Mouse (Mus musculus) midbrain, embryonic 12.5 days (tissue): ENCODE data around the gene Trim56. TPM values are rescaled to one million over a fixed set of nuclear protein-coding genes. Genes with fewer than 3 reads are reported as not detected.

Source experiments
- ATAC-seq: fragments of 200-750 bp; cut with Nextera tagmentation; 2 replicates; pipeline ENCODE4 v1.8.0; 2017; ENCODE audit warnings: low read depth, moderate TSS enrichment, moderate library complexity; ENCODE audit not compliant: low FRiP score
- H3K27ac ChIP-seq: fragments of 300-500 bp; sonication (generic); replicated peaks from 2 replicates; pipeline ENCODE4 v1.5.1; 2016; ENCODE audit warnings: mild to moderate bottlenecking
- H3K27me3 ChIP-seq: fragments of 300-500 bp; sonication (generic); 2 replicates; pipeline ENCODE4 v1.6.1; 2016; ENCODE audit warnings: mild to moderate bottlenecking
- H3K36me3 ChIP-seq: fragments of 300-500 bp; sonication (generic); 2 replicates; pipeline ENCODE4 v1.6.1; 2016
- H3K4me1 ChIP-seq: fragments of 300-500 bp; sonication (generic); 2 replicates; pipeline ENCODE4 v1.6.1; 2016
- H3K4me2 ChIP-seq: fragments of 300-500 bp; sonication (generic); replicated peaks from 2 replicates; pipeline ENCODE4 v1.6.1; 2016; ENCODE audit warnings: mild to moderate bottlenecking, moderate library complexity
- H3K4me3 ChIP-seq: fragments of 300-500 bp; sonication (generic); 2 replicates; pipeline ENCODE4 v1.5.1; 2016; ENCODE audit warnings: mild to moderate bottlenecking
- H3K9ac ChIP-seq: fragments of 300-500 bp; sonication (generic); replicated peaks from 2 replicates; pipeline ENCODE4 v1.6.1; 2016; ENCODE audit warnings: mild to moderate bottlenecking, moderate library complexity
- H3K9me3 ChIP-seq: fragments of 300-500 bp; sonication (generic); 2 replicates; pipeline ENCODE4 v1.6.1; 2016; ENCODE audit warnings: mild to moderate bottlenecking
- WGBS: fragments of 180-500 bp; shearing (Covaris S2); methylation state at CpG from one replicate; pipeline ENCODE4 v1.1.7; 2016; 5-methylcytosine and 5-hydroxymethylcytosine counted together
- polyA plus RNA-seq: library from polyadenylated mRNA; unstranded; fragments of >200 nt; fragmentation: Nextera tagmentation; extraction: Ambion mirVana; gene quantifications from 2 replicates; pipeline ENCODE4 v1.2.1, GENCODE M21; 2016

Trim56 gene
- polyA plus RNA-seq, 1 experiment from 2014 or later = 5.5 TPM

DNA sequence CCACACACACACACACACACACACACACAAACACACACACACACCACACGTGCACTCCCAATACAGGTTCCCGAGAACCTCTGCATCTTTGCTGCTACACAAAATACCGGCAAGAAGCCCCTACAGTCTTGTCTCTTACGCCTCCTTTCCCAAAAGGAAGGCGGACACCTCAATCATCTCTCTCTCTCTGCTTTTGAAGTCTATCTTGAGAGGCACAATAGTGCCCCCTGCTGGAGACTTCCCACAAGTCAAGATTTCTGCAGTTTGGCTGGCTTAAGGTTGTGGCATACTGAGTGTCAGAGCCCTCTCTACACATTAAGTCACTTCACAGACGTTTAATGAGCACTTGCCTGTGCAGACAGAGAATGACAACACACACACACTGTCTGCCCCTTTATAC, 9.0 kb downstream of the Trim56 start:
- ATAC-seq = no peak
- 0 out of 2 replicates have a peak, but pooled peaks cover 9% of the 10 kb centered on the region for H3K4me1 ChIP-seq
- WGBS = 10% methylated on average over 6 of the region's 6 CpGs
- H3K27me3 ChIP-seq = no peaks in the 10 kb centered on the region
- no peak overlapping the region for H3K9ac ChIP-seq
- H3K4me3 ChIP-seq = no peak overlapping the region
- H3K9me3 ChIP-seq = no peaks in the 10 kb centered on the region
- no peak overlapping the region for H3K4me2 ChIP-seq
- H3K27ac ChIP-seq = no peak overlapping the region
- no peaks in the 10 kb centered on the region for H3K36me3 ChIP-seq

DNA sequence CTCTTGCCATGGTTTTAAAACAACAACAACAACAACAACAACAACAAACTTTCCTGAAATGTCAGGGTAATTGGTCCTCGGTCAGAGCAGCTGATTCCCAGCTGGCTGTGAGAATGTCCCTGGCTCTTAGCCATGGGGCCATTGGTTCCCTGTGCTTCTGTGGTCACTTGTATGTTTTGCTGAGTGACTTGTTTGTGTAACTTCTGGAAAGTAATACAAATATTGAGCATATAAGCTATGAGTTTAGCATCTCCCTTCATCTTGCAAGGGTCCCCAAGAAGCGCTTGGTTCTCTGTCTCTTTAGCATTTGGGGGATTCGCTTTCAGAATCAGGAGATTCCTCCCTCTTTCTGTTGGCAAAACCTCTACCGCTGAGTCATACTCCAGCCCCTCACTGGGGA, 9.6 kb downstream of the Trim56 start:
- Histone ChIP-seq H3K9ac (no peak overlapping the region), H3K4me2 (no peak overlapping the region), H3K9me3 (no peaks in the 10 kb centered on the region), H3K27me3 (no peaks in the 10 kb centered on the region), H3K27ac (no peak overlapping the region), H3K4me1 (0 out of 2 replicates have a peak, but pooled peaks cover 9% of the 10 kb centered on the region), H3K4me3 (no peak overlapping the region), H3K36me3 (no peaks in the 10 kb centered on the region)
- ATAC-seq = no peak
- WGBS = 81% methylated on average over 4 of the region's 4 CpGs

GRCm38 (mm10) chr5:137103969-137104368, 12.0 kb downstream of the Trim56 start:
- Histone ChIP-seq H3K9me3 (no peaks in the 10 kb centered on the region), H3K36me3 (no peaks in the 10 kb centered on the region), H3K4me3 (no peak overlapping the region), H3K27me3 (no peaks in the 10 kb centered on the region), H3K9ac (no peak overlapping the region), H3K27ac (no peak overlapping the region), H3K4me1 (0 out of 2 replicates have a peak, but pooled peaks cover 9% of the 10 kb centered on the region), H3K4me2 (no peak overlapping the region)
- ATAC-seq = no peak
- 90% methylated on average over 2 of the region's 2 CpGs for WGBS

DNA sequence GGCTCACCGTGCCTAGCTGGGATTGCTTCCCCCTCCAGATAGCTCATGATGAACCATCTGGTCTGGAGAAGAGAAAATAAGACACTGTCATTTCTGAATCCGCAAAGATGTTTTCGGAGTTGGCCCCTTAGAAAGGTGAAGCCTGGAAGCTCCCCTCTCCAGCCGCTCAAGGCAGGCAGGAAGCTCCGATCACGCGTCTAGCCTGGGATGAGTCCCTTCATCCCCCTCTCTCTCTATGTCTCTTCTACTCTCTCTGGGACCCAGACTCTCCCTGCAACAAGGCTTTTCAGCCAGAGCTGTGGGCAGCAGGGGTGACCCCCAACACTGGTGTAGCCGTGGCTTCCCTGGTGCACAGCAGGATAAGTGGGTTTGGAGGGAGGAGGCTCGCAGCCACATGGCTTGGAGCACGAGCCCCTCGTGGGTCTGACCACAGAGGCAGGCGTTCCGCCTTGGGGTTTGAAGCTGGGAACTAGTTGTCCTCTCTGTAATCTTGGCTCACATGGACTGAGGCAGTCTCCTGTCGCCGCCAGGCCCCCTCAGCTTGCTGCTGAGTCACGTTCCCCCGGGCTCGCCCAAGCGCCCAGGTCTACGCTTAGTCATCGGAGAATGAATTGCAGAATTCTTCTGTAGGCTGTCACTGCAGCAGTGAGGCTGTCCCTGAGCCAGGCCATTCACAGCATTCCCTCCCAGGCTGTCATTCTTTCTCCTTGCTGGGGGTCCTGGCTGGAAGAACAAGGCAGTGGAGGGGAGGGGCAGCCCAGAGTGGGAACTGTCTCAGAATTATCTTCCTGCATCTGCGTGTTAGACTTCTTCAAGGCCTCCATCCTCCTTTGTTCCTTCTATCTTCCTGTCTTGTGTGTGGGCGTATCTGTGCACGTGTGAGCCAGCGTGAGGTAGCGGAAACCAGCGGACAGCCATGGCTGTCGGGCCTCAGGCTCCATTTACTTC, 13.2 kb downstream of the Trim56 start:
- no peak for ATAC-seq
- H3K4me3 ChIP-seq = no peak overlapping the region
- no peaks in the 10 kb centered on the region for H3K36me3 ChIP-seq
- H3K9me3 ChIP-seq = no peaks in the 10 kb centered on the region
- H3K27ac ChIP-seq = no peak overlapping the region
- no peak overlapping the region for H3K4me2 ChIP-seq
- no peaks in the 10 kb centered on the region for H3K27me3 ChIP-seq
- 73% methylated on average over 28 of the region's 28 CpGs for WGBS
- no peak overlapping the region for H3K9ac ChIP-seq
- H3K4me1 ChIP-seq = 0 out of 2 replicates have a peak, but pooled peaks cover 9% of the 10 kb centered on the region

DNA sequence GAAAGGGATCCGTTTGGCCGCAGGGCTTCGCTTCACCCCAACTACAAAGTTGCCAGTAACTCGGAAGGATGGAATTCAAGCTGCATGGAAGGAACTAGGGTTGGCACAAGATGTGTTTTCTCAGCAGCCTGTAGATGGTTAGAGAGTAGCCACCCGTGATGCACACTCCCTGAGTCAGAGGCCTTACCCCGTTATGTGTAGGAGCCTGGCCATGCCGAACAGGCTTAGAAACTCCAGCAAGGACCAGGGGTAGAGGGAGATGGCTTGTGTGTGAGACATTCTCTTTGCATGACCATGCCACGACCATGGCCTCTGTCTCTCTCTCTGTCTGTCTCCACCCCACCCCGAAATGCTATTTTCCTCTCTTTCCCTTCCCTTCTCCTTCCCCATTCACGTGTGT, 13.9 kb downstream of the Trim56 start:
- Histone ChIP-seq H3K9me3 (no peaks in the 10 kb centered on the region), H3K27ac (no peak overlapping the region)
- WGBS = 76% methylated on average over 10 of the region's 10 CpGs

DNA sequence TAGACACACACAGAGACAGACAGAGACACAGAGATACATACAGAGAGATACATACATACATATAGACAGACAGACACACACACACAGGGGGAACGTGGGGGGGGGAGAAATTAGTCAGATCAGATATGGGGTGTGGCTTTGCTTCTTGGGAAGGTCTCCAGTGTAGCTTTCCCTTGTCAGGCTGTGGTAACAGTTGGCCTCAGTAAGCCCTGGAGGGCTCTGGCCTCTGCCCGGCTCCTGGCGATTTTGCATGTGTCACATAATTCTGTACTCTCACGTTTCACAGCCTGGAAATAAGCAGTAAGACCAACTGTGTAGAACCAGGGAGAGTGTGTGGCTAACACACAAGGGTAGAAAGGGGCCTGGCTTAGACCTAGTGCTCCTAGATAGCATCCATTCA, 15.3 kb downstream of the Trim56 start:
- Histone ChIP-seq H3K4me2 (no peak overlapping the region), H3K36me3 (no peaks in the 10 kb centered on the region), H3K9me3 (no peaks in the 10 kb centered on the region), H3K27me3 (no peaks in the 10 kb centered on the region), H3K27ac (no peak overlapping the region), H3K4me3 (no peak overlapping the region), H3K4me1 (0 out of 2 replicates have a peak, but pooled peaks cover 6% of the 10 kb centered on the region), H3K9ac (no peak overlapping the region)
- WGBS = 67% methylated on average over 4 of the region's 4 CpGs
- no peak for ATAC-seq

More for the DNA sequence above, 13.9 kb downstream of the Trim56 start:
- no peak overlapping the region for H3K4me3 ChIP-seq
- no peaks in the 10 kb centered on the region for H3K27me3 ChIP-seq
- ATAC-seq = no peak
- H3K4me2 ChIP-seq = no peak overlapping the region
- no peaks in the 10 kb centered on the region for H3K36me3 ChIP-seq
- no peak overlapping the region for H3K9ac ChIP-seq
- 0 out of 2 replicates have a peak, but pooled peaks cover 9% of the 10 kb centered on the region for H3K4me1 ChIP-seq

- WGBS = 84% methylated on average over 11 of the region's 11 CpGs
- Histone ChIP-seq H3K4me2 (no peak overlapping the region), H3K27ac (no peak overlapping the region), H3K9me3 (no peaks in the 10 kb centered on the region), H3K9ac (no peak overlapping the region), H3K4me1 (0 out of 2 replicates have a peak, but pooled peaks cover 6% of the 10 kb centered on the region), H3K36me3 (no peaks in the 10 kb centered on the region), H3K27me3 (no peaks in the 10 kb centered on the region), H3K4me3 (no peak overlapping the region)
- no peak for ATAC-seq
These were observed 17.6 kb downstream of the Trim56 start for GRCm38 (mm10) chr5:137098418-137098817.

DNA sequence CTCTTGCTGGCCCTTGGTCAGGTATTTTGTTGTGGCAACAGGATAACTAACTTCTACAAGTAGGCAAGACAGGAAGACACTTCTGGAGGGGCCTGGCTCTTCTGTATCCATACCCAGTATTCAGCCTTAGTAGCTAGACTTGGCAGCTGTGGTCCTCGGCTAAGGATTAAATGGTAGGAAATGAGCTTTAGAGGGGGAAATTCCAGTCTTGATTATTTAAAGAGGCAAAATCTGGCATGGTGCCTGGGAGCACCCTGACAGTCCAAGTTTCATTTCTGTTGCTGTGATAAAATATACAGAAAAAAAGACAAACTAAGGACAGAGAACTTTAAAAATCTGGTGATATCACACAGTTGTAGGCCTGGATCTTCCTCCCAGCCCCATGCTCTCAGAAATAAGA, 20.0 kb downstream of the Trim56 start:
- H3K27ac ChIP-seq = no peak overlapping the region
- H3K9ac ChIP-seq = no peak overlapping the region
- no peaks in the 10 kb centered on the region for H3K36me3 ChIP-seq
- H3K4me3 ChIP-seq = no peak overlapping the region
- no peaks in the 10 kb centered on the region for H3K9me3 ChIP-seq
- ATAC-seq = no peak
- no peaks in the 10 kb centered on the region for H3K27me3 ChIP-seq
- no peak overlapping the region for H3K4me2 ChIP-seq
- 81% methylated on average over 1 of the region's 1 CpGs for WGBS
- H3K4me1 ChIP-seq = no peaks in the 10 kb centered on the region

- Histone ChIP-seq H3K27me3 (no peaks in the 10 kb centered on the region), H3K4me1 (no peaks in the 10 kb centered on the region), H3K36me3 (no peaks in the 10 kb centered on the region), H3K9me3 (no peaks in the 10 kb centered on the region), H3K4me2 (no peak overlapping the region), H3K4me3 (no peak overlapping the region), H3K9ac (no peak overlapping the region), H3K27ac (no peak overlapping the region)
- WGBS = 84% methylated on average over 10 of the region's 10 CpGs
- no peak for ATAC-seq
These were observed 20.9 kb downstream of the Trim56 start for GRCm38 (mm10) chr5:137095135-137095534.

DNA sequence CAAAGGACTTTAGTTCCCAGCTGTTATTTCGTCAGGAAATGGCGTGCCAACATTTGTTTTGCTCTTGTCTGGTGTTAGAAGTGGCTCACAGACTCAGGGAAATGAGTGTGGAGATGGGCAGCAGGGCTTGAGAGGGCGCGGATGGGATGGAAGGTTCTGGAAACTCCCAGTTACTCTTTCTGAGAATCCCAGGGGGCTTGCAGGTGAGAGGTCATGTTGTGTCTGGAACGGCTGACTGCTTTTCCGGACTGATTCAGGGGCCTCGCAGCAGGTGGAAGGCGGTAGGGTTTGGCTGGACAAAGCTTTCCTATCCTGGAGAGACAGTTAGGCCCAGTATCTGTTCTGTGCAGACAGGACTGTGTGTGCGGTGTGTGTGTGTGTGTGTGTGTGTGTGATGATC, 22.3 kb downstream of the Trim56 start:
- no peaks in the 10 kb centered on the region for H3K4me1 ChIP-seq
- 82% methylated on average over 9 of the region's 9 CpGs for WGBS
- H3K36me3 ChIP-seq = no peaks in the 10 kb centered on the region
- no peak overlapping the region for H3K4me3 ChIP-seq
- no peaks in the 10 kb centered on the region for H3K27me3 ChIP-seq
- no peak overlapping the region for H3K27ac ChIP-seq
- ATAC-seq = no peak
- no peak overlapping the region for H3K4me2 ChIP-seq
- 0 out of 2 replicates have a peak overlapping the region, but pooled peaks have one; percentile 24 for H3K9ac ChIP-seq
- no peaks in the 10 kb centered on the region for H3K9me3 ChIP-seq

DNA sequence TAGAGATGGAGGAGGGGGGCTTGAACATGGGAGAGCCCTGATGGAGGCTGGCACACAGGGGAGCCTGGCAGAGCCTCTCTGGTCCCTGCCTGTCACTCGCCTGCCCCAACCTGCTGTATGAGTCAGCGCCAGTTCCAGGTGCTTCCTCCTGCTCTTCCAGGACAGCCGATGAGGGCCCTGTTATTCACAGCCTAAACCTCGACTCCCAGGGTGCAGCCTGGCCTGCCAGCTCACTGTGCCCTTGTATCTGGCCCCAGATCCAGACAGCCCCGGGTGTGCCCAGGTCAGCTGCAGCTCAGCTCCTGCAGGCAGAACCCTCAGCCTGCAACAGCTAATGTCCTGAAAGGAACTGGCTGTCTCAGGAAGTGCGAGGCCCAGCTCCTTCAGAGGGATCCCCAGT, 24.4 kb downstream of the Trim56 start:
- no peak for ATAC-seq
- 0 out of 2 replicates have a peak, but pooled peaks cover 5% of the 10 kb centered on the region for H3K9me3 ChIP-seq
- no peaks in the 10 kb centered on the region for H3K27me3 ChIP-seq
- H3K9ac ChIP-seq = no peak overlapping the region; the same call in 1 of the 2 replicates
- WGBS = 67% methylated on average over 6 of the region's 6 CpGs
- no peak overlapping the region for H3K4me3 ChIP-seq
- no peak overlapping the region for H3K27ac ChIP-seq
- no peak overlapping the region for H3K4me2 ChIP-seq
- H3K36me3 ChIP-seq = no peaks in the 10 kb centered on the region
- H3K4me1 ChIP-seq = no peaks in the 10 kb centered on the region

GRCm38 (mm10) chr5:137090870-137091269, 25.1 kb downstream of the Trim56 start:
- ATAC-seq = no peak
- Histone ChIP-seq H3K36me3 (no peaks in the 10 kb centered on the region), H3K4me3 (no peak overlapping the region), H3K4me1 (no peaks in the 10 kb centered on the region), H3K27ac (no peak overlapping the region), H3K27me3 (no peaks in the 10 kb centered on the region), H3K9me3 (0 out of 2 replicates have a peak, but pooled peaks cover 5% of the 10 kb centered on the region), H3K9ac (no peak overlapping the region), H3K4me2 (no peak overlapping the region)
- 76% methylated on average over 10 of the region's 10 CpGs for WGBS
